ENCODE assay signal across 17 mouse cellular contexts in the genomic region with DNA sequence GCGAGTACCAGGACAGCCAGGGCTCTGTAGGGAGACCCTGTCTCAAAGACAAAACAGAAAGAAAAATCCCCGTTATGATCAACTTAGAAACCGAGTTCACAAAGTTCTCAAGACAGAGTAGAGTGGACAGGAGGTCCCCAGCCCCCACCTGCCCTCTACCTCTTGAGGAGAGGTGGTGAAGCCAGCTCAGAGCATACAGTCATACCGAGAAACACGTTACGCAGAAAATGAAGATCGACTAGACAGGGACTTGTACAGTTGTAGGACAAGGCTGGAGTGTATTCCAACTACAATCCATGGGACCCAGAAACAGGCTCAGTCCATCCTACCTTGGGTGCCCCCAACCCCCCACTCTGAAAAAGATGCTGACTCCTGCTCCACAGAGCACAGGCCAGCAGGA.
"Had no signal": no experiment of that assay in that cellular context is flagged by ENCODE, and none has a peak within 500 bp of the region (broad histone marks: within the 10 kb centered on the region; RNA-seq: fewer than 3 reads in every experiment).

No protein-coding gene starts in this region.

- H3K4me2 ChIP-seq: neural tube, embryonic 12.5 days; neural tube, embryonic 13.5 days; neural tube, embryonic 15.5 days; stomach, embryonic 15.5 days had no signal

- H3K27ac ChIP-seq: neural tube, embryonic 12.5 days; stomach, embryonic 15.5 days; stomach, postnatal 0 days had no signal

- H3K4me1 ChIP-seq: stomach, embryonic 15.5 days had no signal

- DNase-seq: retina, postnatal 1 day; right cerebral cortex, adult 18-20 months; right cerebral cortex, postnatal 14 days; right cerebral cortex, postnatal 25 days; right cerebral cortex, postnatal 4 days; spleen, adult 18-20 months; thymus, adult 18-20 months; thymus, adult 2 months; thymus, postnatal 14 days; thymus, postnatal 25 days; thymus, postnatal 36 days; thymus, postnatal 4 days had no signal

- H3K27me3 ChIP-seq: neural tube, embryonic 12.5 days; neural tube, embryonic 13.5 days; neural tube, embryonic 15.5 days; stomach, embryonic 15.5 days had no signal

- H3K4me3 ChIP-seq: neural tube, embryonic 12.5 days; neural tube, embryonic 13.5 days; neural tube, embryonic 15.5 days; stomach, embryonic 15.5 days had no signal

- H3K9ac ChIP-seq: neural tube, embryonic 13.5 days; neural tube, embryonic 15.5 days; stomach, embryonic 15.5 days had no signal

- H3K9me3 ChIP-seq: neural tube, embryonic 12.5 days; neural tube, embryonic 13.5 days; neural tube, embryonic 15.5 days; stomach, embryonic 15.5 days had no signal
